Mouse (Mus musculus): ENCODE measurements around the gene Glb1. TPM values are rescaled to one million over a fixed set of nuclear protein-coding genes. Genes with fewer than 3 reads are reported as not detected.

Glb1 gene
- polyA plus RNA-seq, 1 experiment from 2014 or later: 76.0 TPM

- ATAC-seq (replicated peaks; ENCODE audit: low FRiP score, low TSS enrichment, low read depth) (no peak), DNase-seq (ENCODE audit: low spot score) (no peak)
- Histone ChIP-seq H3K4me3 (ENCODE audit: low read depth, low read length) (no peak overlapping the region), H3K9ac (ENCODE audit: low read length) (no peak overlapping the region), H3K9me3 (ENCODE audit: control insufficient read depth, low read length) (no peaks in the 10 kb centered on the region), H3K36me3 (ENCODE audit: control insufficient read depth, insufficient read depth, low read length) (peaks cover 9% of the 10 kb centered on the region), H3K27ac (ENCODE audit: low read depth) (no peak overlapping the region), H3K4me2 (ENCODE audit: low read length) (no peak overlapping the region), H3K4me1 (replicated peaks; ENCODE audit: control insufficient read depth, insufficient read depth, low read length) (no peaks in the 10 kb centered on the region), H3K27me3 (replicated peaks; ENCODE audit: control insufficient read depth, insufficient read depth, low read length) (no peaks in the 10 kb centered on the region)
- 70% methylated on average over 8 of the region's 8 CpGs for WGBS
Observed at GRCm38 (mm10) chr9:114420443-114420842, 19.6 kb downstream of the Glb1 start.

DNA sequence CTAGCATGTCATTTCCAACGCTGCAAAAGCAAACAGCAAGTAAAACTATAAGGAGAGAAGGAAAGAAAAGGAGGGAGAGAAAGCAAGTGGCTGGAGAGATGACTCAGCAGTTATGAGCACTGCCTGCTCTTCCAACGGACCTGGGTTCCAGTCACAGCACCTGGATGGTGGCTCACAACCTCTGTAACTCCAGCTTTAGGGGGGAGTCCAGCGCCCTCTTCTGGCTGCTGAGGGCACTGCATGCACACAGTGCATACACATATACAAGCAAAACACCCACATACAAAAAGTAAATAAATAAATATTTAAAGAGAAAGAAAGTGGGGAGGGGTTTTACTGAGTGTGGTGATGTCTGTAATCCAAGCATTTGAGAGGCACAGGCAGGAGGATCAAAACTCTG, 20.2 kb downstream of the Glb1 start:
- WGBS: 76% methylated on average over 3 of the region's 3 CpGs
- Histone ChIP-seq H3K4me2 (ENCODE audit: low read length) (no peak overlapping the region), H3K9ac (ENCODE audit: low read length) (no peak overlapping the region), H3K9me3 (ENCODE audit: control insufficient read depth, low read length) (no peaks in the 10 kb centered on the region), H3K4me3 (ENCODE audit: low read depth, low read length) (no peak overlapping the region), H3K4me1 (replicated peaks; ENCODE audit: control insufficient read depth, insufficient read depth, low read length) (no peaks in the 10 kb centered on the region), H3K27me3 (replicated peaks; ENCODE audit: control insufficient read depth, insufficient read depth, low read length) (no peaks in the 10 kb centered on the region), H3K27ac (ENCODE audit: low read depth) (no peak overlapping the region), H3K36me3 (ENCODE audit: control insufficient read depth, insufficient read depth, low read length) (peaks cover 14% of the 10 kb centered on the region)
- ATAC-seq (replicated peaks; ENCODE audit: low FRiP score, low TSS enrichment, low read depth): no peak
- DNase-seq (ENCODE audit: low spot score): no peak

DNA sequence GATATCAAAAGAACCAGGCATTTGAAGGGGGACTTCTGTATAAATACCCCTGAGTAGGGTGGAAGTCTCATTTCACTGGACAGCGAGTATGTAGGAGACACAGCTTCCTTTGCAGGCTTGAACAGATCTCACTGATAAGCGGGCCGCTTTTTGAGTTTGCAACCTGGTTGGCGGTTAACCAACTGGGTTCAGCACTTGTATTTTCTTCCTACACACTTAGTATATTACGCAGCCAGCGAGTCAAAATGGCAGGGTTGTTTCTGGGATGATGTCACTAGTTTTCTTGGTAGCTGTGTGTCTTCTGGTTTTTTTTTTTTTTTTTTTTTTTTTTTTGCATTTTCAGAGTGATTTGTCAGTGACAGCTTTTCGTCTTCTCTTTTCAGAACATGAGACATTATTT, 20.9 kb downstream of the Glb1 start:
- H3K27ac ChIP-seq (ENCODE audit: low read depth): no peak overlapping the region
- H3K4me3 ChIP-seq (ENCODE audit: low read depth, low read length): no peak overlapping the region
- no peaks in the 10 kb centered on the region for H3K9me3 ChIP-seq (ENCODE audit: control insufficient read depth, low read length)
- peaks cover 17% of the 10 kb centered on the region for H3K36me3 ChIP-seq (ENCODE audit: control insufficient read depth, insufficient read depth, low read length)
- ATAC-seq (replicated peaks; ENCODE audit: low FRiP score, low TSS enrichment, low read depth) (no peak), DNase-seq (ENCODE audit: low spot score) (no peak)
- no peak overlapping the region for H3K9ac ChIP-seq (ENCODE audit: low read length)
- no peaks in the 10 kb centered on the region for H3K4me1 ChIP-seq (replicated peaks; ENCODE audit: control insufficient read depth, insufficient read depth, low read length)
- no peak overlapping the region for H3K4me2 ChIP-seq (ENCODE audit: low read length)
- WGBS: 87% methylated on average over 7 of the region's 7 CpGs
- H3K27me3 ChIP-seq (replicated peaks; ENCODE audit: control insufficient read depth, insufficient read depth, low read length): no peaks in the 10 kb centered on the region

GRCm38 (mm10) chr9:114425576-114425975, 24.7 kb downstream of the Glb1 start:
- Histone ChIP-seq H3K27me3 (replicated peaks; ENCODE audit: control insufficient read depth, insufficient read depth, low read length) (no peaks in the 10 kb centered on the region), H3K4me3 (ENCODE audit: low read depth, low read length) (no peak overlapping the region), H3K27ac (ENCODE audit: low read depth) (no peak overlapping the region), H3K9me3 (ENCODE audit: control insufficient read depth, low read length) (no peaks in the 10 kb centered on the region), H3K4me2 (ENCODE audit: low read length) (no peak overlapping the region), H3K36me3 (ENCODE audit: control insufficient read depth, insufficient read depth, low read length) (peaks cover 27% of the 10 kb centered on the region), H3K4me1 (replicated peaks; ENCODE audit: control insufficient read depth, insufficient read depth, low read length) (no peaks in the 10 kb centered on the region), H3K9ac (ENCODE audit: low read length) (no peak overlapping the region)
- no peak for DNase-seq (ENCODE audit: low spot score)
- no peak for ATAC-seq (replicated peaks; ENCODE audit: low FRiP score, low TSS enrichment, low read depth)
- 91% methylated on average over 5 of the region's 5 CpGs for WGBS

GRCm38 (mm10) chr9:114426201-114426600, 25.3 kb downstream of the Glb1 start:
- Histone ChIP-seq H3K9me3 (ENCODE audit: control insufficient read depth, low read length) (no peaks in the 10 kb centered on the region), H3K36me3 (ENCODE audit: control insufficient read depth, insufficient read depth, low read length) (peaks cover 32% of the 10 kb centered on the region), H3K4me2 (ENCODE audit: low read length) (no peak overlapping the region), H3K4me1 (replicated peaks; ENCODE audit: control insufficient read depth, insufficient read depth, low read length) (no peaks in the 10 kb centered on the region), H3K4me3 (ENCODE audit: low read depth, low read length) (no peak overlapping the region), H3K27me3 (replicated peaks; ENCODE audit: control insufficient read depth, insufficient read depth, low read length) (no peaks in the 10 kb centered on the region), H3K27ac (ENCODE audit: low read depth) (no peak overlapping the region), H3K9ac (ENCODE audit: low read length) (no peak overlapping the region)
- no peak for ATAC-seq (replicated peaks; ENCODE audit: low FRiP score, low TSS enrichment, low read depth)
- WGBS: 75% methylated on average over 5 of the region's 5 CpGs
- no peak for DNase-seq (ENCODE audit: low spot score)

DNA sequence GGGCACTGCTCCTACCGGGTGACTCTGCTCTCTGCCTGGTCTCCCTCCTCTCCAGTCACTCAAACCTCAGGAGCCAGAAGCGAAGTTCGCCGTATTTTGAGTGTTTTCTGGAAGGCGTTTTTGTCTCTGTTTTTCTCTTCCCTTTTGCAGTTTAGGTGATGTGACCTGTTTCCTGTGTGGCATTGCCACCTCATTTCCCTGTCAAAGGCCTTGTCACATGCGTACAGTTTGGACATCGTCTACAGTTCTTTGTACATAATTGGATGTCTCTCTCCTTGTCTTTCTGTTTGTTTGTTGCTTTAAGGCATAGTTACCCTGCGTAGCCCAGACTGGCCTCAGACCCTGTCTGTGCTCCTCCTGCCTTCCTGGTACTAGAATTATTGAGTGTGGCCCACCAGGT, 26.5 kb downstream of the Glb1 start:
- 91% methylated on average over 8 of the region's 8 CpGs for WGBS
- no peak overlapping the region for H3K4me3 ChIP-seq (ENCODE audit: low read depth, low read length)
- DNase-seq (ENCODE audit: low spot score): no peak
- H3K27me3 ChIP-seq (replicated peaks; ENCODE audit: control insufficient read depth, insufficient read depth, low read length): no peaks in the 10 kb centered on the region
- H3K27ac ChIP-seq (ENCODE audit: low read depth): no peak overlapping the region
- no peak for ATAC-seq (replicated peaks; ENCODE audit: low FRiP score, low TSS enrichment, low read depth)
- H3K4me2 ChIP-seq (ENCODE audit: low read length): no peak overlapping the region
- H3K4me1 ChIP-seq (replicated peaks; ENCODE audit: control insufficient read depth, insufficient read depth, low read length): no peaks in the 10 kb centered on the region
- H3K9me3 ChIP-seq (ENCODE audit: control insufficient read depth, low read length): no peaks in the 10 kb centered on the region
- peaks cover 34% of the 10 kb centered on the region for H3K36me3 ChIP-seq (ENCODE audit: control insufficient read depth, insufficient read depth, low read length)
- H3K9ac ChIP-seq (ENCODE audit: low read length): no peak overlapping the region

DNA sequence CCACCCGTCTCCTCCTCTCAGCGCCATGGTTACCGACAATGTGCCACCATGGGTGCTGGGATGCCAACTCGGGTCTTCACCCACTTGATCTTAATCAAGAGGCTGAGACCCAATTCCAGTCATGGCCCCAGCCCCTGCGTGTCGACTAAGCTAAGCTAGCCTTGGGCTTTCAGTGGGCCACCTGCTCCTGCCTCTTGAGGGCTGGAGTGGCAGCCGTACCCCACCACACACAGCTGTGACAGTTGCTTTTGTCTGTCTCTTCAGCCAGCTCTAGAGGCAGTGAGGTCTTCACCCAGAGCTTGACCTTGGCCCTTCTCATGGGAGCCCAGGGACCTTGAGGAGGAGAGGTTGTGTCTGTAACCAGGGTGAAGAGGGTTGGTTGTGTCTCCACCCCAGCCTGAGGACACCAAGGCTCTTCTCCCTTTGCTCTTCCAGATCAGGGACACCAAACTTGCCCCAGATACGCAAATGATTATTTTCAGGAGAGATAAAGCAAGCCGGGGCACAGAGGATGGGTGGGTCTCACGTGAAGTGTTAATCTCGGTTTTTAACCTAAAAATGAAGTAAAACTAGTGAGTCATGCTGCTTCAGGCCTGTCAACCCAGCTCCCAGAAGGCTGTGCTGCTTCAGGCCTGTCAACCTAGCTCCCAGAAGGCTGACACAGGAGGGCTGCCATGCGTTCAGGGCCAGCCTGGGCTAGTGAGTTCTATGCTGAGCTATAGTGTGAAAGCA, 27.4 kb downstream of the Glb1 start:
- no peaks in the 10 kb centered on the region for H3K4me1 ChIP-seq (replicated peaks; ENCODE audit: control insufficient read depth, insufficient read depth, low read length)
- no peak for ATAC-seq (replicated peaks; ENCODE audit: low FRiP score, low TSS enrichment, low read depth)
- H3K4me3 ChIP-seq (ENCODE audit: low read depth, low read length): no peak overlapping the region
- WGBS: 88% methylated on average over 12 of the region's 12 CpGs
- H3K36me3 ChIP-seq (ENCODE audit: control insufficient read depth, insufficient read depth, low read length): peaks cover 35% of the 10 kb centered on the region
- H3K4me2 ChIP-seq (ENCODE audit: low read length): no peak overlapping the region
- H3K27me3 ChIP-seq (replicated peaks; ENCODE audit: control insufficient read depth, insufficient read depth, low read length): no peaks in the 10 kb centered on the region
- H3K9ac ChIP-seq (ENCODE audit: low read length): no peak overlapping the region
- no peak overlapping the region for H3K27ac ChIP-seq (ENCODE audit: low read depth)
- H3K9me3 ChIP-seq (ENCODE audit: control insufficient read depth, low read length): no peaks in the 10 kb centered on the region
- DNase-seq (ENCODE audit: low spot score): no peak

DNA sequence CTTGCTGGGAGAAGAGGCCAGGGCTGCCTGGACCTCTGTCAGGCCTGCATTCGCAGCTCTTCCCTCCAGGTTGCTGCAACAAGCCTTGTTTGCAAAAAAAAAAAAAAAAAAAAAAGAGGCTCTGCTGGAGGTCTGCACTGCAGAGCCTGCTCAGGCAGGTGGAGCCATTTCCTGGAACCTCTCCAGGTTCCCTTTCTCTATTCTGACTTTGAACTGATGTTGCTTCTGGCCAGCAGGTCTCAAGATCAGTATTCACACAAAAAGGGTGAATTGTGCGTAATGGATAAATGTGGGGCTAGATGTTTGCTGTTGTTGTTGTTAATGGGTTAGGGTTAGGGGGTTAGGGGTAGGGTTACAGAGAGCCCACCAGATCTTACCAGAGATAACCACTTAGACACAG, 34.8 kb downstream of the Glb1 start:
- no peak overlapping the region for H3K4me3 ChIP-seq (ENCODE audit: low read depth, low read length)
- H3K4me2 ChIP-seq (ENCODE audit: low read length): no peak overlapping the region
- 0 out of 2 replicates have a peak, but pooled peaks cover 2% of the 10 kb centered on the region for H3K9me3 ChIP-seq (ENCODE audit: control insufficient read depth, low read length)
- WGBS: 64% methylated on average over 2 of the region's 2 CpGs
- ATAC-seq (replicated peaks; ENCODE audit: low FRiP score, low TSS enrichment, low read depth) (no peak), DNase-seq (ENCODE audit: low spot score) (no peak)
- no peaks in the 10 kb centered on the region for H3K4me1 ChIP-seq (replicated peaks; ENCODE audit: control insufficient read depth, insufficient read depth, low read length)
- no peak overlapping the region for H3K9ac ChIP-seq (ENCODE audit: low read length)
- H3K27me3 ChIP-seq (replicated peaks; ENCODE audit: control insufficient read depth, insufficient read depth, low read length): no peaks in the 10 kb centered on the region
- no peak overlapping the region for H3K27ac ChIP-seq (ENCODE audit: low read depth)
- H3K36me3 ChIP-seq (ENCODE audit: control insufficient read depth, insufficient read depth, low read length): peaks cover 21% of the 10 kb centered on the region

DNA sequence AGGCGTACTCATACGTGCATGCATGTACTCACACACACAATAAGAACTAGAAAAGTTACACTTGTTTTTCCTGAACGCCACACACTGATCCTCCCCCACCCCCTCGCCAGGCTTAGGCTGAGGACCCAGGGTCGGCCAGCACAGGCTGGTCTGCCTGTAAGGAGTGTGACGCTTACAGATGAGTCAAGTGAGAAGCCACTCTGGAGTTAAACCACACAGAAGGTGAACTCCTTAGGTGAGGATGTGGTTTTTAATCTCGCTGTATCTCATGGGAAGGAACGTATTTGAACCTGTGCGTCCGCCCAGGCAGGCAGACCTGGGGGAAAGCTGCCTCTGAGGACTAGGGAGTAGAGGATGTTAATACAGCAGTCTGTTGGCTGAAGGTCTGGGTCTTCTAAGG, 39.7 kb downstream of the Glb1 start:
- H3K9me3 ChIP-seq (ENCODE audit: control insufficient read depth, low read length): 0 out of 2 replicates have a peak, but pooled peaks cover 2% of the 10 kb centered on the region
- H3K4me1 ChIP-seq (replicated peaks; ENCODE audit: control insufficient read depth, insufficient read depth, low read length): no peaks in the 10 kb centered on the region
- no peaks in the 10 kb centered on the region for H3K27me3 ChIP-seq (replicated peaks; ENCODE audit: control insufficient read depth, insufficient read depth, low read length)
- H3K9ac ChIP-seq (ENCODE audit: low read length): no peak overlapping the region
- ATAC-seq (replicated peaks; ENCODE audit: low FRiP score, low TSS enrichment, low read depth) (no peak), DNase-seq (ENCODE audit: low spot score) (no peak)
- peaks cover 4% of the 10 kb centered on the region; the same call in 1 of the 2 replicates for H3K36me3 ChIP-seq (ENCODE audit: control insufficient read depth, insufficient read depth, low read length)
- H3K4me2 ChIP-seq (ENCODE audit: low read length): no peak overlapping the region
- H3K4me3 ChIP-seq (ENCODE audit: low read depth, low read length): no peak overlapping the region
- 84% methylated on average over 10 of the region's 10 CpGs for WGBS
- no peak overlapping the region for H3K27ac ChIP-seq (ENCODE audit: low read depth)
